Mouse (Mus musculus): Measurements from ENCODE around the gene Olfr504. TPM values are rescaled to one million over a fixed set of nuclear protein-coding genes. Genes with fewer than 3 reads are reported as not detected.
"Not testable (repeated sequence)": the region's sequence is repeated elsewhere in the genome, so short reads cannot be mapped to it uniquely, and the experiment has no call there.

Olfr504 gene
- not detected in 2 replicates for polyA plus RNA-seq (2014; fragmentation: Nextera tagmentation; extraction: Ambion mirVana)

DNA sequence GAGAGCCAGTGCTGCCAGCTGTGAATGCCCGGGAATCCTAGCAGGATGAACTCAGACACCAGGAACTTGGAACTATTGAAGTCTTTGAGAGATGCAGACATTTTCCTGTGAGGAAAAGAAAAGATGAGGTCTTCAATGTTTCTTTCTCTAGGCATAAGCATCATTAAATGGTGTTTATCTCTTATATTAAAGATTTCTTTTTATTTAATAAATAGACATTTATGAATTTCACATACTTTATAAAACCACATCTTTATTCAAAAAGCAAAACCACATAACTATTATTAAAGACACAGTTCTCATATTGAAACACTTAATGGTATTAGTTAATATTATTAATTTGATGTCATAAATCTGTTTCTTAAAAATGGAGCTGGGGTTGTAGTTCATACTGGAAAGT lies at the start of gene Olfr504:
Gene Olfr504 (minus strand): TSS at position 101 of the 400 bp plus-strand sequence.
- no peak within 1 kb of the TSS for H3K9ac ChIP-seq (ENCODE audit: low read depth, low read length)
- H3K27me3 ChIP-seq (ENCODE audit: control insufficient read depth, insufficient read depth, low read length), result no peaks in the 10 kb centered on the region
- no peak within 1 kb of the TSS for H3K4me3 ChIP-seq (ENCODE audit: low read depth, low read length)
- WGBS (ENCODE audit: insufficient replicate concordance), result 70% methylated on average over 1 of the region's 1 CpGs
- no peak for ATAC-seq (replicated peaks; ENCODE audit: insufficient number of reproducible peaks, low FRiP score, low TSS enrichment)
- no peak within 1 kb of the TSS for H3K4me2 ChIP-seq
- H3K4me1 ChIP-seq (ENCODE audit: control insufficient read depth, insufficient read depth, low read length), result no peaks in the 10 kb centered on the region
- no peaks in the 10 kb centered on the region; the same call in 1 of the 2 replicates for H3K9me3 ChIP-seq (replicated peaks; ENCODE audit: control insufficient read depth, low read length)
- no peaks in the 10 kb centered on the region for H3K36me3 ChIP-seq (ENCODE audit: control insufficient read depth, insufficient read depth, low read length)
- no peak within 1 kb of the TSS for H3K27ac ChIP-seq (ENCODE audit: low read depth, low read length)

DNA sequence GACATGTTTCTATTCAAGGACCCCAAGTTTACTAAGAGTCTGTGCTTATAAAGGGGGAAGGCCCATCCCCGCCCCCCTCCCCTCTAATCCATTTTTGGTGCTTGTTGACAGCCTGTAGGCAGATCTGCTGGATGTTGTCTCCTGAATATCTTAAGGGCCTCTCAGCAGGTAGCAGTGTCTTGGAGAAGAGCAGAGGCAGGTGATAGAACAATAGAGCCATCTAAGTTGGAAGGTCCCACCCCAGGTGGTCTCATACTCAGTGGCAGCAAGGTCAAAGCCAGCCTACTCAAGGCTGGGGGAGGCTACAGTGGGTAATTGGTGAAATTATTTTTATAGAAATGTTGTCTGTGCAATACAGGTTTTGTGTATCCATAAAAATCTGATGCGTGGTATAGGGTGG lies 48.5 kb upstream of the Olfr504 start:
- Histone ChIP-seq H3K9ac (ENCODE audit: low read depth, low read length) (no peak overlapping the region), H3K9me3 (replicated peaks; ENCODE audit: control insufficient read depth, low read length) (no peaks in the 10 kb centered on the region), H3K4me3 (ENCODE audit: low read depth, low read length) (no peak overlapping the region), H3K27me3 (ENCODE audit: control insufficient read depth, insufficient read depth, low read length) (no peaks in the 10 kb centered on the region), H3K4me2 (no peak overlapping the region), H3K27ac (ENCODE audit: low read depth, low read length) (no peak overlapping the region), H3K4me1 (ENCODE audit: control insufficient read depth, insufficient read depth, low read length) (no peaks in the 10 kb centered on the region), H3K36me3 (ENCODE audit: control insufficient read depth, insufficient read depth, low read length) (no peaks in the 10 kb centered on the region)
- no peak for ATAC-seq (replicated peaks; ENCODE audit: insufficient number of reproducible peaks, low FRiP score, low TSS enrichment)
- 80% methylated on average over 2 of the region's 2 CpGs for WGBS (ENCODE audit: insufficient replicate concordance)

GRCm38 (mm10) chr7:108610487-108610886 lies 44.9 kb upstream of the Olfr504 start, which contains the start of gene Olfr506:
Gene Olfr506 (plus strand): TSS chr7:108610787.
- Histone ChIP-seq H3K36me3 (ENCODE audit: control insufficient read depth, insufficient read depth, low read length) (no peaks in the 10 kb centered on the region), H3K27ac (ENCODE audit: low read depth, low read length) (no peak within 1 kb of the TSS), H3K9ac (ENCODE audit: low read depth, low read length) (no peak within 1 kb of the TSS), H3K27me3 (ENCODE audit: control insufficient read depth, insufficient read depth, low read length) (no peaks in the 10 kb centered on the region), H3K4me2 (no peak within 1 kb of the TSS), H3K9me3 (replicated peaks; ENCODE audit: control insufficient read depth, low read length) (no peaks in the 10 kb centered on the region), H3K4me3 (ENCODE audit: low read depth, low read length) (no peak within 1 kb of the TSS), H3K4me1 (ENCODE audit: control insufficient read depth, insufficient read depth, low read length) (no peaks in the 10 kb centered on the region)
- ATAC-seq (replicated peaks; ENCODE audit: insufficient number of reproducible peaks, low FRiP score, low TSS enrichment), result no peak

DNA sequence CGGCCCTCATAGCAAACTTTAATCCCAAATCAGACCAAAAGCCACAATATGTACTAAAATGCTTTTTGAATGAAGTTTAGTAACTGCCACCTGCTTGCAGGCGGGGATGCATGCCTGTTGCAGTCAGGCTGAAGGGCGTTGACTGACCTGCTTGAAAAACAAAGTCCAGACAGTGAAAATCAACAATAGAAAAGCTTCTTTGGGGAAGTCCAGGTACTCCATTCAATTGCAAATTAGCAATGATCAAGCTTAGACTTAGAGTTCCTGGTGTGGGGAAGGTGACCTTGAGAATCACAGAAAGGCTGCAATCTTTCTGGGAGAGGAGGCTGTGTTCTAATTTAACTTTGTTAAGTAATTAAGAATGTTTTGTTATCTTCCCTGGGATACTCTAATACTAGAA lies 36.3 kb upstream of the Olfr504 start:
- H3K9me3 ChIP-seq (replicated peaks; ENCODE audit: control insufficient read depth, low read length); H3K27ac ChIP-seq (ENCODE audit: low read depth, low read length); H3K36me3 ChIP-seq (ENCODE audit: control insufficient read depth, insufficient read depth, low read length); H3K4me1 ChIP-seq (ENCODE audit: control insufficient read depth, insufficient read depth, low read length); H3K4me2 ChIP-seq; H3K4me3 ChIP-seq (ENCODE audit: low read depth, low read length); H3K27me3 ChIP-seq (ENCODE audit: control insufficient read depth, insufficient read depth, low read length); ATAC-seq (replicated peaks; ENCODE audit: insufficient number of reproducible peaks, low FRiP score, low TSS enrichment); H3K9ac ChIP-seq (ENCODE audit: low read depth, low read length): not testable (repeated sequence)
- 78% methylated on average over 3 of the region's 3 CpGs for WGBS (ENCODE audit: insufficient replicate concordance)

DNA sequence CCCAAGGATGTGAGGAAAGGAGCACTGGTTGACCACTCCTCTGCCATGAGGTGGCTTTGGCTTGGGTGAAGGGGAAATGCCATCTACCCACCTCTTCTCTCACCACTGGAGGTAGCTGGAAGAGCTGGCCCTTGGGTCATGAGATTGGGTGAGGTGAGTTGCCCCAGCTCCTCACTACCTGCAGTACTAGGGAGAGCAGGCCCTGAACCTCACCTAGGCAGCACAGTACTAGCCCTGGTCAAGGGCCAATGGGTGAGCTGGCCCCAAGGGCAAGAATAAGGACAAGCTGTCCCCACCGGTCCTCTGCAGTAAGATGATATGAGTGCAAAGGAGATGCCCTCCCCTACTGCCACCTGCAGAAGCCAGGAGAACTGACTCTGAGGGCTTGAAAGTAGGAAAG lies 24.2 kb upstream of the Olfr504 start:
- Histone ChIP-seq H3K27me3 (ENCODE audit: control insufficient read depth, insufficient read depth, low read length) (no peaks in the 10 kb centered on the region), H3K36me3 (ENCODE audit: control insufficient read depth, insufficient read depth, low read length) (no peaks in the 10 kb centered on the region), H3K4me3 (ENCODE audit: low read depth, low read length) (no peak overlapping the region), H3K4me1 (ENCODE audit: control insufficient read depth, insufficient read depth, low read length) (no peaks in the 10 kb centered on the region), H3K4me2 (no peak overlapping the region), H3K9ac (ENCODE audit: low read depth, low read length) (no peak overlapping the region), H3K9me3 (replicated peaks; ENCODE audit: control insufficient read depth, low read length) (no peaks in the 10 kb centered on the region), H3K27ac (ENCODE audit: low read depth, low read length) (no peak overlapping the region)
- WGBS (ENCODE audit: insufficient replicate concordance), result 93% methylated on average over 1 of the region's 1 CpGs
- ATAC-seq (replicated peaks; ENCODE audit: insufficient number of reproducible peaks, low FRiP score, low TSS enrichment), result no peak; the same call in 1 of the 2 replicates

DNA sequence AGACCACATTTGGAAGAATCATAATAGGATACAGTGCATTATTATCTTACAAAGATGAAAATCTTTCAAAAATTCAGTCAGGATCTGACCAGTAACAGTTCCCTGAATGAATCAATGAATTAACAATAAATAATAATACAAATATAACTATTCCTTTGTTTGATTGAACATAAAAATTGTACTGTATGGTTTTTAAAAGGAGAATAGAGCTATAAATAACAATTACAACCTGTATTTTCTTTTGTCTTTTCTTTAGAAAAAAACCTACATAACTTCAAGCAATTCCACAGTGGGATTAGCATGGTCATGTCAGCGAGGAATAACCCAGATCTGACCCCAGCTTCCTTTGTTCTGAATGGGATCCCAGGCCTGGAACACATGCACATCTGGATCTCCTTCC lies 21.4 kb downstream of the Olfr504 start, which contains the start of gene Olfr503:
Gene Olfr503 (plus strand): TSS at position 301 of the 400 bp plus-strand sequence.
- not testable (repeated sequence) for H3K27me3 ChIP-seq (ENCODE audit: control insufficient read depth, insufficient read depth, low read length); H3K4me3 ChIP-seq (ENCODE audit: low read depth, low read length); H3K9me3 ChIP-seq (replicated peaks; ENCODE audit: control insufficient read depth, low read length); H3K4me1 ChIP-seq (ENCODE audit: control insufficient read depth, insufficient read depth, low read length); ATAC-seq (replicated peaks; ENCODE audit: insufficient number of reproducible peaks, low FRiP score, low TSS enrichment); H3K27ac ChIP-seq (ENCODE audit: low read depth, low read length); H3K36me3 ChIP-seq (ENCODE audit: control insufficient read depth, insufficient read depth, low read length); H3K9ac ChIP-seq (ENCODE audit: low read depth, low read length); H3K4me2 ChIP-seq
- 52% methylated on average over 1 of the region's 1 CpGs for WGBS (ENCODE audit: insufficient replicate concordance)

- H3K9ac ChIP-seq (ENCODE audit: low read depth, low read length), result no peak overlapping the region
- no peaks in the 10 kb centered on the region for H3K36me3 ChIP-seq (ENCODE audit: control insufficient read depth, insufficient read depth, low read length)
- H3K27ac ChIP-seq (ENCODE audit: low read depth, low read length), result no peak overlapping the region
- H3K4me3 ChIP-seq (ENCODE audit: low read depth, low read length), result no peak overlapping the region
- no peaks in the 10 kb centered on the region for H3K9me3 ChIP-seq (replicated peaks; ENCODE audit: control insufficient read depth, low read length)
- H3K4me1 ChIP-seq (ENCODE audit: control insufficient read depth, insufficient read depth, low read length), result no peaks in the 10 kb centered on the region
- no peak for ATAC-seq (replicated peaks; ENCODE audit: insufficient number of reproducible peaks, low FRiP score, low TSS enrichment)
- H3K4me2 ChIP-seq, result no peak overlapping the region
- H3K27me3 ChIP-seq (ENCODE audit: control insufficient read depth, insufficient read depth, low read length), result no peaks in the 10 kb centered on the region
- 69% methylated on average over 13 of the region's 13 CpGs for WGBS (ENCODE audit: insufficient replicate concordance)
These were observed 23.2 kb downstream of the Olfr504 start for GRCm38 (mm10) chr7:108542416-108542815.

DNA sequence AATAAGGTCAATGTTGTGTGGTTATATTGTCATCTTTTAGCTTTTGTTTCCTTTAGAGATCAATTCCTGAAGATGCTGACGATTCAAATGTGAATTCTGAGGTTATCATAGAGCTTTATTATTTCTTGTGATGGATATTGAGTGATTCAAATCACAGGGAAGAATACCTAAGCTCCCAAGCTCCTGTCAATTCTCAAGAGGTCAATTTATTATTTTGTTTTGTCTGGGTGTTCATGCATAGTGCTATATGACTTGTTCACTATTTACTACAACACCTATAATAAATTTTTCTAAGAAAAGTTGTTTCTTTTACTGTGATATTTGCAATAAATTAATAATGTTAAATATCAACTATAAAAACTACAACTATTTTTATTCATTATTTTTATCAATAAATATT lies 40.6 kb downstream of the Olfr504 start, which contains the start of gene Olfr502:
Gene Olfr502 (minus strand): TSS at position 101 of the 400 bp plus-strand sequence.
- Histone ChIP-seq H3K4me1 (ENCODE audit: control insufficient read depth, insufficient read depth, low read length) (no peaks in the 10 kb centered on the region), H3K27ac (ENCODE audit: low read depth, low read length) (no peak within 1 kb of the TSS), H3K4me3 (ENCODE audit: low read depth, low read length) (no peak within 1 kb of the TSS), H3K27me3 (ENCODE audit: control insufficient read depth, insufficient read depth, low read length) (no peaks in the 10 kb centered on the region), H3K9me3 (replicated peaks; ENCODE audit: control insufficient read depth, low read length) (peaks cover 7% of the 10 kb centered on the region; the same call in 1 of the 2 replicates), H3K9ac (ENCODE audit: low read depth, low read length) (no peak within 1 kb of the TSS), H3K4me2 (no peak within 1 kb of the TSS), H3K36me3 (ENCODE audit: control insufficient read depth, insufficient read depth, low read length) (no peaks in the 10 kb centered on the region)
- 65% methylated on average over 1 of the region's 1 CpGs for WGBS (ENCODE audit: insufficient replicate concordance)
- no peak for ATAC-seq (replicated peaks; ENCODE audit: insufficient number of reproducible peaks, low FRiP score, low TSS enrichment)

Measured in heart, embryonic 11.5 days (tissue).